Mouse (Mus musculus): ENCODE results near the gene Fsip2.

DNA sequence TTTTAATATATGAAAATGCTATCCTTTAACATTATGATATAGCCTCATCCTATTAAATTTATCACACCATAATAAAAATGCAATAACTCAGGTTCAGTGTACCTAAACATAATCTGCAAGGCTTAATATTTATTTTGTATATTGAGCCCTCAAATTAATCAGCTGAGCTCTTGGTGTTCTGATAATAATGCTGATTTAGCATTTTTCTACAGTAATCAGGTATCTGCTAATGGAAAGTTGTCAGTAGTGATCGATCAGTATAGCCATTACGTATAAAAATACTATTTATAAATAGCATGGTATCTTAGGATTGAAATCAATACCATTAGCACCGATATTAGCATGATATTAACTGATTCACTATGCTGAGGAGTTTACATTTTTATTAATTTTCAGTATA is 20.0 kb downstream of the Fsip2 start:
- no peak for TF ChIP-seq CTCF (IDR thresholded peaks at IDR 0.05; ENCODE audit: low read depth, low read length)
- TF ChIP-seq POLR2A (IDR thresholded peaks at IDR 0.05; ENCODE audit: borderline replicate concordance, low read depth, low read length), result no peak

All from bone marrow macrophage, adult 2 months (primary cell).